Mouse (Mus musculus) adrenal gland, postnatal 4 days (tissue): Measurements from ENCODE around the gene Gstt4. TPM values are rescaled to one million over a fixed set of nuclear protein-coding genes. Genes with fewer than 3 reads are reported as not detected.
"Not testable (repeated sequence)": the region's sequence is repeated elsewhere in the genome, so short reads cannot be mapped to it uniquely, and the experiment has no call there.

Source experiments
- DNase-seq, 2 experiments: peaks; one replicate each; pipeline ENCODE4 v3.0.0; 2021 to 2022; ENCODE audit warnings: low spot score in 2 of 2, mixed read lengths in 2 of 2
- total RNA-seq, 2 experiments: library from RNA; stranded (reverse); gene quantifications; 2 replicates each; pipeline ENCODE4 v1.2.3; 2021

Gstt4 gene
- total RNA-seq, 2 experiments from 2014 or later: not detected

- no peak for DNase-seq
These were observed 31.6 kb downstream of the Gstt4 start for GRCm38 (mm10) chr10:75790773-75791172.

- no peak for DNase-seq
These were observed 32.5 kb downstream of the Gstt4 start for GRCm38 (mm10) chr10:75789841-75790240.

- DNase-seq: no peak
These were observed 33.1 kb downstream of the Gstt4 start for GRCm38 (mm10) chr10:75789081-75789735.

- DNase-seq: no peak
These were observed 34.1 kb downstream of the Gstt4 start for GRCm38 (mm10) chr10:75788277-75788676.

GRCm38 (mm10) chr10:75785442-75785841, 36.9 kb downstream of the Gstt4 start:
- no peak for DNase-seq

- DNase-seq: peak in 1 of 2 experiments; percentile 38
These were observed 41.4 kb downstream of the Gstt4 start, which contains the start of the genes Gm20441 and Gstt3 for GRCm38 (mm10) chr10:75780769-75781578. Gm20441 (minus strand) TSS chr10:75780954. Gstt3 (minus strand) TSS chr10:75781414.

GRCm38 (mm10) chr10:75779206-75780174, 42.9 kb downstream of the Gstt4 start:
- DNase-seq: no peak

GRCm38 (mm10) chr10:75777885-75778284, 44.5 kb downstream of the Gstt4 start:
- no peak for DNase-seq

GRCm38 (mm10) chr10:75776562-75776961, 45.8 kb downstream of the Gstt4 start:
- DNase-seq: no peak

- DNase-seq: no peak
These were observed 47.8 kb downstream of the Gstt4 start for GRCm38 (mm10) chr10:75774587-75774986.

- DNase-seq: no peak
These were observed 48.2 kb downstream of the Gstt4 start for GRCm38 (mm10) chr10:75774102-75774501.

- peak; percentile 68 to 74 for DNase-seq
These were observed 49.3 kb downstream of the Gstt4 start, which contains the start of gene Ddt for GRCm38 (mm10) chr10:75772795-75773664. Ddt (minus strand) TSS chr10:75773414.

- DNase-seq: not testable (repeated sequence)
These were observed 54.6 kb downstream of the Gstt4 start for GRCm38 (mm10) chr10:75767756-75768155.

GRCm38 (mm10) chr10:75766856-75767255, 55.5 kb downstream of the Gstt4 start:
- no peak for DNase-seq

Other genes starting within 250 kb of the Gstt4 start
- gene Ggt5, start 233.2 kb downstream of the Gstt4 start, total RNA-seq: 10 to 100 TPM; 11.2 to 14.0 TPM
- 10 to 100 TPM in 1 of 2 experiments, 1 to 10 TPM in 1; 7.4 to 17.2 TPM for gene Susd2, start 178.5 kb downstream of the Gstt4 start, total RNA-seq
- 10 to 100 TPM; 49.4 to 58.5 TPM for gene Cabin1, start 58.2 kb downstream of the Gstt4 start, total RNA-seq
- 10 to 100 TPM; 57.0 to 67.9 TPM for gene Ddt, start 49.1 kb downstream of the Gstt4 start, total RNA-seq
- under 1 TPM in 1 of 2 experiments, not detected in 1; 0.82 TPM for gene Gm20441, start 41.6 kb downstream of the Gstt4 start, total RNA-seq
- gene Gstt3, start 41.1 kb downstream of the Gstt4 start, total RNA-seq: 10 to 100 TPM; 12.7 to 21.7 TPM
- gene Gstt1, start 24.0 kb downstream of the Gstt4 start, total RNA-seq: 10 to 100 TPM; 21.1 to 30.2 TPM
- 10 to 100 TPM; 33.0 to 41.5 TPM for gene Gstt2, start 14.9 kb upstream of the Gstt4 start, total RNA-seq
- gene Mif, start 37.7 kb upstream of the Gstt4 start, total RNA-seq: 100 to 1,000 TPM; 294 to 301 TPM
- gene Derl3, start 70.9 kb upstream of the Gstt4 start, total RNA-seq: 1 to 10 TPM; 3.0 to 6.0 TPM
- 10 to 100 TPM; 91.2 to 95.2 TPM for gene Smarcb1, start 99.1 kb upstream of the Gstt4 start, total RNA-seq
- 100 to 1,000 TPM; 310 to 396 TPM for gene Chchd10, start 110.6 kb upstream of the Gstt4 start, total RNA-seq
- gene Mmp11, start 114.0 kb upstream of the Gstt4 start, total RNA-seq: 10 to 100 TPM; 14.7 to 19.0 TPM
- gene Gm867, start 118.1 kb upstream of the Gstt4 start, total RNA-seq: 1 to 10 TPM in 1 of 2 experiments, under 1 TPM in 1; 0.90 to 1.8 TPM
- gene Vpreb3, start 120.5 kb upstream of the Gstt4 start, total RNA-seq: under 1 TPM; 0.53 to 0.71 TPM
- gene Gm5134, start 132.0 kb upstream of the Gstt4 start, total RNA-seq: under 1 TPM; 0.14 TPM
- 10 to 100 TPM; 14.5 to 16.6 TPM for gene Zfp280b, start 210.1 kb upstream of the Gstt4 start, total RNA-seq